Mouse (Mus musculus) brain, adult 2 months (tissue): ENCODE measurements at regions not wholly inside any gene's neighbourhood (a gene's known extent, or its start where the extent isn't known, plus 50 kb on each side); places are given as distances from the start of the nearest gene placed in this dataset.

Source experiments
- DNase-seq: peaks from one replicate; pipeline ENCODE4 v3.0.0; 2011; ENCODE audit warnings: low read depth, low spot score

DNA sequence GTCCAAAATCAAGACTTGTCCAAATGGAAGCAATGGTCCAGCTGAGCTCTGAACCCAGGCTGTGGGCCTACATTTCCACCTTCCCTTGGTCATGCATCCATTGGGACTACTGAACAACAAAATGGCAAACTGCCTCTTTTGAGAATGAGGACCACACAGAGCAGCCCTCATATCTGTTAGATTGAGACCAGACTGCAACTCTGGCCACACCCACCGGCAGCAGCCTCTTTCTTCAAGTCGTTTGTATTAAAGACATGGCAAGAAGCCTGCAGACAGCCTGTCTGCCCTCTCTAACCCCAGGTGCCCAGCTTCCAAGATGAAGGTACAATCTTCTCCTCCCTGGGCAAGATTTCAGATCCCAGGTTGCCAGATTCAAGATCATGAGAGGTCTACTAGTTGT, 51.8 kb upstream of the St6galnac3 start:
- DNase-seq = no peak

DNA sequence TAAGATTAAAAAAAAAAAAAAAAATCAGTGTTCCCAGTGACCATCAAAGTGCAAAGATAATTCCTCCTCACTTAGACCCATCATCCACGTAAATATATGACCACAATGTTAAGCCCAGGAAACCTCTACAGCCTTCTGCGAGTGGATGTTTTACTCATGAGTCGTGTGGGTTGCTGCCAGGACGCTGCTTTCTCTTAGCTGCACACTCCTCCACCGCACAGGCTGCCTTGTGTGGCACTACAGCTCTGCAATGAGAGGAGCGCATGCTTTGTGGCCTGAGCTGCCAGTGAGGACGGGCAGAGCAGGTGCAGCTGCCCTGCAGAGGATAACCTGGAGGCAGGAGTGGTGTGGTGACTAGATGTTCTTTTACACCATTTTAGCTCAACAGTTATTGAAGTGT, 53.4 kb upstream of the St6galnac3 start:
- peak; percentile 30 for DNase-seq

DNA sequence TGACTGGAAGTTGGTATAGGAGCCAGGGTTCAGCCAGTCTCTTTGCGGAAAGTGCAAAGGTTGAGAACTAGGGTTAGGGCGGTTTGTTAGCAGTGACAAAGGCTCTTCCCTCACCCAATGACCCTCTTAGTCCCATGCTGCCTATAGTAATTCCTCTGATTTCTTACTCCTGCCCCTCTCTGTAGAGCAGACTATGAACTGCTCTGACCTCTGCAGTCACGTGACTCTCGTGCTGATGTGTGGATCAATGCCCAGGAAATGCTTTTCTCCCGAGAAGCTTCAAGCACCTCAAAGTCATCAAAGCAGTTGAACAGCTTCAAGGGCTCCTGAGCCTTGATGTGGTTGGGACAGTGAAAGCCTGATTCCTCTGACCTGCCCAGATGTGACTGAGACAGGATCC, 57.5 kb upstream of the St6galnac3 start:
- no peak for DNase-seq

DNA sequence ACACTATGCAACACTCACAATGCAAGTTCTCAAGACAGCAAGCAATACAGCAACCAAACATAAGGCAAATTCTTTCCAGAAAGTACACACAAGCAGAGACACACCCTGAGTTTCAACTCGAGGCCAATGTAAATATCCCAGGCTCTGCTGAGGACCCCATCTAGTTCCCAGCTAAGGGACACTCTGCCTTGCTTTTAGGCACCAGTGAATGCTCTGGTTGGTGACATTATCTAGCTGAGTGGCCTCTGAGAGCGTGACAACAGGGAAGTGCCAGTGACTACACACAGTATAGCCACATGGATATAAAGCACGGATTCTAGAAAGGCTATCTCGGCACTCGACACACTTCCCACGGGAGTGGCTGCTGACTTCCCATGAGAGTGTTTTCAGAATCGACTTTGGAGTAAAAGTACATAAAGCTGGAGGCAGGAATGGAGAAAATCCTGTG, 58.3 kb upstream of the St6galnac3 start:
- DNase-seq = no peak

DNA sequence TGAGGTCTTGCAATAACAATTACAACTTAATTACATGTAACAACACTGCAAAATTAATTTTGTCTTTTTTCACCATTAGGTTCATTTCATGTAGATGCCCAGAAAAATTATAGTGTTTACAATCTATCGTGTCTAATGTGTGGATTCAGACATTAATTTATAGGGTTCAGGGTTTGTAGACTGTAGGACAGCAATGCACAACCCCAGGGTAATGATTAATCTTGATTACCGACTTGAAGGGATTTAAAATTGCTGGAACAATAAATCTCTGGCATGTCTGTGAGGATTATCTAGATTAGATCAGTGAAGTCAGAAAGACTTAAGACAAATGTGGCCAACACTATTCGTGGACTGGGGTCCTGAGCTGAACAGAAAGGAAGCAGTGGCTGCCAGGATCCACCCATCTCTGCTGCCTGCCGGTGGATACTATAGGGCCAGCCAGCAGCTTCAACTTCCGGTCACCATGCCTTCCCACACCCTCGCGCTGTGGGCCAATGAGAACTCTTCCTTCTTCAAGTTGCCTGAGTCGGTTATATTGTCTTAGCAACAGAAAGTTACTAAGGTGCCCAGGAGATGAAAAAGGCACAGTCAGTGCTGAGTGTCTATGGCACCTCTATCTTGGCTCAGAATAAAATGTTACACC, 59.1 kb upstream of the St6galnac3 start:
- DNase-seq = no peak

DNA sequence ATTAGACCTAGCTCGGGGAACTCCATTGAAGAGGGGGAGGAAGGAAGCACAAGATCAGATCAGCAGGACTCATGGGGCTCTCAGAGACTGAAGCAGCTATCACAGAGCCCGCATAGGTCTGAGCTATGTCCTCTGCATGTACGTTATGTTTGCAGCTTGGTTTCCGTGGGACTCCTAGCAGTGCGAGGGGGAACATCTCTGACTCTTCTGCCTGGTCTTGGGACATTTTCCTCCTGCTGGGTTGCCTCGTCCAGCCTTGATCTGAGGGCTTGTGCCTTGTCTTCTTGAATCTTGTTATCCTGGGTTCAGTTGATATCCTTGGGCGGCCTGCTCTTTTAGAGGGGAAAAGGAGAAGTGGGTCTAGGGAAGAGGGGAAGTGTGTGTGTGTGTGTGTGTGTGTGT, 53.6 kb upstream of the Asb17 start:
- no peak for DNase-seq

DNA sequence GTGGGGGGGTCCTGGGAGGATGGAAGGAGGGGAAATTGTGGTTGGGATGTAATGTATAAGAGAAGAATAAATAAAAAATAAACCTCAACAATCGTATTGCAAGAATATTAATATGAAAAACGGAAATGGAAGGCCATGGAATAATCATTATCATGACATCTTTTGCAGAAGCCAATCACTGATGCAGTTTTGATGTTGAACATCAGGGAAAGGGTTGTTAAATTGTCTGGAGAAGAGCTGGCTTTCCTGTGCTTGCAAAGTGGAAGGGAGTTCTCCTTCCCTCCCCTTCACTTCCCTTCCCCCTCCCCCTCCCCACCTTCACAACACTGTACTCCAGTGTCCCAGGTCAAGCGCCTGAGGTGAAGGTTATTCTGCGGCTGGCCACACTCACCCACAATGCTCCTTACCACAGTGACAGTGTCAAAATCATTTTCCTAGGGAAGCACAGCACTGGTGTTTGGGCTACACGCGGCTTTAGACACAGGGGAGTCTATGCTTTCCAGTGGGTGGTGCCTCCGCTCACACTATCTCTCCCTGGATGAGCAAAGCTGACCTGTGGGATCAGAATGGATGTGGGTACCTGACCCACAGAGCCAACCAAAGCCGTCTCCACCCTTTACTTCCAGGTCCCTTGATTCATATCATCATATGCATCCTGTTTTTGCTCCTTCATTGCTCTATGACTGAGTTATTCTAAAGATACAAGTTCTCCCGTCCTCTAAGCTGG, 53.0 kb upstream of the Asb17 start:
- no peak for DNase-seq

DNA sequence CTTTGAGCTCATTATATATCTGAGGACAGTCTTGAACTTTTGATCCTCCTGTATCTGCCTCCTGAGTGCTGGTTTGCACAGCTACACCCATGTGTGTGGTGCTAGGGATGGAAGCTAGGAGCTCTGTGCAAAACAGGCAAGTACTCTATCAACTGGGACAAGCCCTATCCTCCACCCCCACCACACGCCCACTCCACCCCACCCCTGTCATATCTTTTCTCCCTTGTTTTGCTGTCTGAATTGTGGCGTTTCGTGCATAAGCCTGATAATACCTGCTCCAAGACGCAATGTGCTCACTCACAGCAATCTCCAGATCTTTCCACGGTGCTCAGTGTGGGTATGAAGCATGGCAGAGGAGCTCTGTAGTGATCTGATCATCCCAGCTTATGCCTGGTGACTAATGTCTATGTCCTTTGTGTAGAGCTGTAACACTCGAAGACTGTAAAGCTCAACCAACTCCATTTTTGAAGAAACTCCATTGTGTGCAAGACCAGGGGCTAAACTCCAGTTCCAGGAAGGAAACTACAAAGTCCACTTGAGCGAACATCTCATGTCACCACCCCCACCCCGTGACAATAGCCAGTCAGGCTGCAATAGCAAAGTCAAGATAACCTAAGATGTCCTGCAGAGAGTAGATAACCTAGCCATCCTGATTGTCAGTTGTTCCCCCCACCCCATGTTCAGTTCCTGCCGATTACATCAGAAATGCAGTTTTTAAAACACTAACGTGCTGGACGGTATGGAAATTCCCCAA, 52.2 kb upstream of the Asb17 start:
- DNase-seq = peak; percentile 35

DNA sequence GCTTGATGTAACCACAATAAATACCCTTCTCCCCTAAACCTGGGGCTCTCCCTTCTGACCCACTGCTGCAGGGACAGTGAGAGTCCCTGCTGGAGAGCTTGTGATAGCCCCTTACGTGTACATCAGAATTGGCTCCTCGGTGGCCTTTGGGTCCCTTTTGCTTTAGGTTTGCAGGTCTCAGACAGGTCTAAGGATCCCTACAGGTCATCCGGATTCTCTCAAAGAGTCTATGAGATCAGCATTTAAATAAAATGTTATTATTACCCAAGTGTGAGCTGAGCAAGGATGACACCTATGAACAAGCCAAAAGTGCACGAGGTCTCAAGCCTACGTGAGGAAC, 51.7 kb upstream of the Asb17 start:
- no peak for DNase-seq
